Mouse (Mus musculus) gonadal fat pad, adult 2 months (tissue): ENCODE measurements around the gene Dcaf4. TPM values are rescaled to one million over a fixed set of nuclear protein-coding genes. Genes with fewer than 3 reads are reported as not detected.

Source experiments
- DNase-seq: peaks from one replicate; pipeline ENCODE4 v3.0.0-alpha.2; 2012; ENCODE audit warnings: low read depth
- polyA plus RNA-seq: library from polyadenylated mRNA; depleted of rRNA; stranded (reverse); fragments of >200 nt; gene quantifications from 2 replicates; pipeline ENCODE4 v1.2.3, GENCODE M21; 2012

The Dcaf4 gene
- polyA plus RNA-seq, 1 experiment, result 44.7 TPM

- DNase-seq, result no peak
These were observed 23.9 kb upstream of the Dcaf4 start for GRCm38 (mm10) chr12:83496336-83496735.

GRCm38 (mm10) chr12:83496736-83497135 lies 23.5 kb upstream of the Dcaf4 start:
- DNase-seq, result no peak

- DNase-seq, result no peak
These were observed 22.3 kb upstream of the Dcaf4 start for GRCm38 (mm10) chr12:83497959-83498358.

- no peak for DNase-seq
These were observed 21.0 kb upstream of the Dcaf4 start for GRCm38 (mm10) chr12:83499256-83499655.

GRCm38 (mm10) chr12:83502190-83502589 lies 18.1 kb upstream of the Dcaf4 start:
- DNase-seq, result no peak

GRCm38 (mm10) chr12:83506543-83506942 lies 13.7 kb upstream of the Dcaf4 start:
- no peak for DNase-seq

- DNase-seq, result no peak
These were observed 9.7 kb upstream of the Dcaf4 start for GRCm38 (mm10) chr12:83510586-83510985.

- no peak for DNase-seq
These were observed 7.5 kb upstream of the Dcaf4 start for GRCm38 (mm10) chr12:83512783-83513182.

- no peak for DNase-seq
These were observed 7.1 kb upstream of the Dcaf4 start for GRCm38 (mm10) chr12:83513185-83513584.

- DNase-seq, result no peak
These were observed 6.0 kb upstream of the Dcaf4 start for GRCm38 (mm10) chr12:83514216-83514615.

GRCm38 (mm10) chr12:83517580-83517979 lies 2.7 kb upstream of the Dcaf4 start:
- no peak for DNase-seq

GRCm38 (mm10) chr12:83521083-83521482 lies 817 bp downstream of the Dcaf4 start:
- no peak for DNase-seq

GRCm38 (mm10) chr12:83523056-83523455 lies 2.8 kb downstream of the Dcaf4 start:
- DNase-seq, result no peak

- no peak for DNase-seq
These were observed 3.6 kb downstream of the Dcaf4 start for GRCm38 (mm10) chr12:83523892-83524291.

GRCm38 (mm10) chr12:83524329-83524728 lies 4.1 kb downstream of the Dcaf4 start:
- no peak for DNase-seq

GRCm38 (mm10) chr12:83525822-83526544 lies 5.7 kb downstream of the Dcaf4 start:
- no peak for DNase-seq

GRCm38 (mm10) chr12:83527816-83528215 lies 7.5 kb downstream of the Dcaf4 start:
- DNase-seq, result no peak

- DNase-seq, result no peak
These were observed 8.4 kb downstream of the Dcaf4 start for GRCm38 (mm10) chr12:83528665-83529064.

- no peak for DNase-seq
These were observed 11.7 kb downstream of the Dcaf4 start for GRCm38 (mm10) chr12:83531992-83532391.

GRCm38 (mm10) chr12:83532966-83533365 lies 12.7 kb downstream of the Dcaf4 start:
- DNase-seq, result no peak

- no peak for DNase-seq
These were observed 13.9 kb downstream of the Dcaf4 start for GRCm38 (mm10) chr12:83534190-83534589.

- no peak for DNase-seq
These were observed 15.2 kb downstream of the Dcaf4 start for GRCm38 (mm10) chr12:83535428-83535827.

GRCm38 (mm10) chr12:83536039-83536438 lies 15.8 kb downstream of the Dcaf4 start:
- DNase-seq, result no peak

GRCm38 (mm10) chr12:83543997-83544396 lies 23.7 kb downstream of the Dcaf4 start:
- DNase-seq, result peak; percentile 59
